Mouse (Mus musculus) spleen, adult 12 weeks (tissue): Measurements from ENCODE around the gene Cast.

Experiments used
- DNase-seq: peaks from one replicate; pipeline ENCODE4 v3.0.0; 2022; ENCODE audit warnings: low spot score

Cast gene

GRCm38 (mm10) chr13:74695497-74696193 is 113.0 kb downstream of the Cast start:
- DNase-seq = no peak
